Mouse (Mus musculus) stomach, postnatal 0 days (tissue): Measurements from ENCODE around the gene Kcnn3.

Experiments used
- CTCF ChIP-seq: IDR thresholded peaks from 2 replicates; pipeline ENCODE4 v1.5.1; 2016; ENCODE audit warnings: antibody characterized with exemption, low read depth, mild to moderate bottlenecking, moderate library complexity
- EP300 ChIP-seq: optimal IDR thresholded peaks from 2 replicates; pipeline ENCODE3; 2016; ENCODE audit warnings: antibody characterized with exemption

GRCm38 (mm10) chr3:89578803-89579202 lies 58.8 kb downstream of the Kcnn3 start:
- no peak for TF ChIP-seq CTCF
- no peak for TF ChIP-seq EP300
